Mouse (Mus musculus) CH12.LX (cell line): ENCODE measurements at regions not wholly inside any gene's neighbourhood (a gene's known extent, or its start where the extent isn't known, plus 50 kb on each side); places are given as distances from the start of the nearest gene placed in this dataset.
A peak's percentile ranks its signal among the peaks of the same experiment; 100 is the strongest.

Experiments
- DNase-seq: peaks from one replicate; pipeline ENCODE4 v3.0.0-alpha.2; 2013; ENCODE audit errors: extremely low read depth
- H3K27ac ChIP-seq: 2 replicates; pipeline ENCODE4 v1.5.1; 2012; ENCODE audit warnings: low read depth, mild to moderate bottlenecking, control low read depth, moderate library complexity; ENCODE audit not compliant: insufficient read depth
- H3K27me3 ChIP-seq: replicated peaks from 2 replicates; pipeline ENCODE3; 2012; ENCODE audit warnings: inconsistent platforms
- H3K36me3 ChIP-seq, 2 experiments: replicated peaks in 1 of 2; 2 replicates each; pipeline versions ENCODE3 to v1.6.1; 2012; ENCODE audit warnings: inconsistent platforms in 1 of 2, low read length in 1 of 2, mild to moderate bottlenecking in 1 of 2, mixed read lengths in 1 of 2, moderate library complexity in 1 of 2; ENCODE audit not compliant: control insufficient read depth in 1 of 2, insufficient read depth in 1 of 2
- H3K4me1 ChIP-seq, 2 experiments: 2 replicates each; pipeline ENCODE4 v1.6.1; 2012; ENCODE audit warnings: inconsistent platforms in 1 of 2, moderate library complexity in 1 of 2; ENCODE audit not compliant: insufficient read depth in 2 of 2, control insufficient read depth in 1 of 2
- H3K4me2 ChIP-seq: 2 replicates; pipeline ENCODE4 v1.6.1; 2012; ENCODE audit warnings: low read depth, mild to moderate bottlenecking, control low read depth; ENCODE audit not compliant: poor library complexity, insufficient read depth, severe bottlenecking
- H3K4me3 ChIP-seq, 3 experiments: fragments of 150-350 bp in 1 of 3; sonication (generic) in 1 of 3; replicated peaks in 1 of 3; 2 replicates each; pipeline versions ENCODE3 to v1.5.1; 2011 to 2012; ENCODE audit warnings: low read depth in 2 of 3, low read length in 2 of 3, mild to moderate bottlenecking in 2 of 3, moderate library complexity in 2 of 3, control low read depth in 1 of 3, improper control_type of control experiment in 1 of 3, inconsistent platforms in 1 of 3, mixed read lengths in 1 of 3; ENCODE audit not compliant: poor library complexity in 1 of 3
- H3K79me2 ChIP-seq: replicated peaks from 2 replicates; pipeline ENCODE4 v1.6.1; 2012; ENCODE audit warnings: mild to moderate bottlenecking, moderate library complexity; ENCODE audit not compliant: control insufficient read depth, poor library complexity, insufficient read depth, severe bottlenecking; ENCODE audit errors: extremely low read depth
- H3K9ac ChIP-seq: 2 replicates; pipeline ENCODE4 v1.6.1; 2012; ENCODE audit warnings: low read depth, mild to moderate bottlenecking, control low read depth, moderate library complexity; ENCODE audit not compliant: insufficient read depth
- H3K9me3 ChIP-seq: replicated peaks from 2 replicates; pipeline ENCODE3; 2012; ENCODE audit warnings: low read length, inconsistent platforms, mixed read lengths
- CTCF ChIP-seq, 2 experiments: IDR thresholded peaks in 1 of 2; conservative IDR thresholded peaks in 1 of 2; 2 replicates each; pipeline ENCODE4 v1.5.1; 2011 to 2012; ENCODE audit warnings: low read depth in 2 of 2, low read length in 2 of 2, improper control_type of control experiment in 1 of 2, inconsistent platforms in 1 of 2, mild to moderate bottlenecking in 1 of 2, moderate library complexity in 1 of 2
- E2F4 ChIP-seq: IDR thresholded peaks from 2 replicates; pipeline ENCODE4 v1.6.1; 2011; ENCODE audit warnings: low read depth, low read length, improper control_type of control experiment; ENCODE audit not compliant: insufficient replicate concordance
- EP300 ChIP-seq: IDR thresholded peaks from 2 replicates; pipeline ENCODE4 v1.6.1; 2011; ENCODE audit warnings: low read length, improper control_type of control experiment
- GABPA ChIP-seq: IDR thresholded peaks from 2 replicates; pipeline ENCODE4 v1.6.1; 2012; ENCODE audit warnings: low read depth, low read length, improper control_type of control experiment, inconsistent platforms; ENCODE audit not compliant: insufficient replicate concordance
- IRF4 ChIP-seq: IDR thresholded peaks from 2 replicates; pipeline ENCODE4 v1.6.1; 2014; ENCODE audit warnings: low read depth, mild to moderate bottlenecking, inconsistent platforms, low read length, improper control_type of control experiment
- MAFK ChIP-seq: IDR thresholded peaks from 2 replicates; pipeline ENCODE4 v1.6.1; 2011; ENCODE audit warnings: low read length, improper control_type of control experiment; ENCODE audit not compliant: insufficient replicate concordance
- NRF1 ChIP-seq: IDR thresholded peaks from 2 replicates; pipeline ENCODE4 v1.6.1; 2014; ENCODE audit warnings: low read depth, mild to moderate bottlenecking, inconsistent platforms, low read length, improper control_type of control experiment, moderate library complexity
- POLR2AphosphoS2 ChIP-seq: IDR thresholded peaks from 2 replicates; pipeline ENCODE4 v1.6.1; 2011; ENCODE audit warnings: low read depth, low read length, improper control_type of control experiment
- SIN3A ChIP-seq: IDR thresholded peaks from 2 replicates; pipeline ENCODE4 v1.6.1; 2012; ENCODE audit warnings: low read length, improper control_type of control experiment, inconsistent platforms
- UBTF ChIP-seq: IDR thresholded peaks from 2 replicates; pipeline ENCODE4 v1.6.1; 2012; ENCODE audit warnings: low read depth, mild to moderate bottlenecking, inconsistent platforms, low read length, improper control_type of control experiment, moderate library complexity
- ZC3H11A ChIP-seq: IDR thresholded peaks from 2 replicates; pipeline ENCODE4 v1.6.1; 2012; ENCODE audit warnings: low read depth, mild to moderate bottlenecking, inconsistent platforms, low read length, improper control_type of control experiment
- ZNF384 ChIP-seq: IDR thresholded peaks from 2 replicates; pipeline ENCODE4 v1.6.1; 2012; ENCODE audit warnings: low read depth, low read length, improper control_type of control experiment, inconsistent platforms
- dilution Hi-C: fragments of 300-500 bp; cut with MboI; formaldehyde crosslinking; loops from 2 replicates; pipeline ENCODE4 v1.14.3; 2020; ENCODE audit warnings: low sequenced_read_pairs; ENCODE audit not compliant: extremely low pct_unique_long_range_greater_than_20kb, extremely low pct_ligation_motif_present
- in situ Hi-C: fragments of 300-500 bp; cut with MboI; formaldehyde crosslinking; loops from 3 replicates; pipeline ENCODE4 v1.14.3; 2019; ENCODE audit warnings: low sequenced_read_pairs, low pct_ligation_motif_present, low pct_unique_long_range_greater_than_20kb, mixed read lengths

GRCm38 (mm10) chr17:94808758-94809157 lies 58.9 kb upstream of the Mettl4 start:
- no peak overlapping the region for H3K4me3 ChIP-seq
- H3K9me3 ChIP-seq, result no peaks in the 10 kb centered on the region
- no peak overlapping the region for H3K27ac ChIP-seq
- no peak overlapping the region for H3K4me2 ChIP-seq
- in situ Hi-C loops (no loop called here), dilution Hi-C loops (no loop called here)
- no peaks in the 10 kb centered on the region for H3K27me3 ChIP-seq
- peaks cover 0 to 5% of the 10 kb centered on the region in 2 experiments for H3K36me3 ChIP-seq
- H3K4me1 ChIP-seq, result peaks cover 0 to 12% of the 10 kb centered on the region in 2 experiments; a peak in 2 of 4 replicates
- TF ChIP-seq ZC3H11A, result no peak
- no peak for TF ChIP-seq GABPA
- no peak for TF ChIP-seq UBTF
- TF ChIP-seq CTCF (conservative IDR thresholded peaks at IDR 0.05 in 1 of 2, IDR thresholded peaks at IDR 0.05 in 1 of 2; ENCODE audit: low read depth in 2 of 2, low read length in 2 of 2), result no peak
- no peak for TF ChIP-seq SIN3A
- no peak for TF ChIP-seq MAFK
- no peak for TF ChIP-seq ZNF384
- no peak for TF ChIP-seq NRF1
- no peak for TF ChIP-seq POLR2AphosphoS2
- TF ChIP-seq E2F4, result no peak
- peak; percentile 54; the same call in 1 of the 2 replicates for TF ChIP-seq IRF4
- TF ChIP-seq EP300, result peak; percentile 71
- no peak overlapping the region for H3K9ac ChIP-seq
- peak; percentile 45 for DNase-seq
- H3K79me2 ChIP-seq, result no peaks in the 10 kb centered on the region
